Mouse (Mus musculus) heart, postnatal 0 days (tissue): ENCODE measurements around the gene Usp38. TPM values are rescaled to one million over a fixed set of nuclear protein-coding genes. Genes with fewer than 3 reads are reported as not detected.
A peak's percentile ranks its signal among the peaks of the same experiment; 100 is the strongest.

Source experiments
- ATAC-seq: fragments of 200-750 bp; cut with Nextera tagmentation; 2 replicates; pipeline ENCODE4 v1.8.0; 2017; ENCODE audit warnings: low read depth, moderate number of reproducible peaks, moderate library complexity; ENCODE audit not compliant: insufficient read depth
- DNase-seq: peaks from one replicate; pipeline ENCODE4 v3.0.0-alpha.2; 2016; ENCODE audit warnings: low spot score
- H3K27ac ChIP-seq: fragments of 300-500 bp; sonication (generic); 2 replicates; pipeline ENCODE4 v1.5.1; 2014; ENCODE audit warnings: low read depth, mild to moderate bottlenecking
- H3K27me3 ChIP-seq: fragments of 300-500 bp; sonication (generic); 2 replicates; pipeline ENCODE4 v1.6.1; 2014; ENCODE audit warnings: low read length, mixed read lengths; ENCODE audit not compliant: control insufficient read depth, insufficient read depth
- H3K36me3 ChIP-seq: fragments of 300-500 bp; sonication (generic); replicated peaks from 2 replicates; pipeline ENCODE4 v1.6.1; 2014; ENCODE audit warnings: low read length, mixed read lengths; ENCODE audit not compliant: control insufficient read depth, insufficient read depth
- H3K4me1 ChIP-seq: fragments of 300-500 bp; sonication (generic); 2 replicates; pipeline ENCODE4 v1.6.1; 2014; ENCODE audit warnings: antibody characterized with exemption; ENCODE audit not compliant: control insufficient read depth, insufficient read depth
- H3K4me2 ChIP-seq: fragments of 300-500 bp; sonication (generic); 2 replicates; pipeline ENCODE4 v1.6.1; 2014; ENCODE audit warnings: low read depth, mild to moderate bottlenecking, low read length, moderate library complexity
- H3K4me3 ChIP-seq: fragments of 300-500 bp; sonication (generic); 2 replicates; pipeline ENCODE4 v1.5.1; 2014; ENCODE audit warnings: low read depth, low read length
- H3K9ac ChIP-seq: fragments of 300-500 bp; sonication (generic); replicated peaks from 2 replicates; pipeline ENCODE4 v1.6.1; 2014; ENCODE audit warnings: low read depth, low read length, mixed read lengths
- H3K9me3 ChIP-seq: fragments of 300-500 bp; sonication (generic); replicated peaks from 2 replicates; pipeline ENCODE4 v1.6.1; 2016; ENCODE audit warnings: low read length; ENCODE audit not compliant: control insufficient read depth
- CTCF ChIP-seq: IDR thresholded peaks from 2 replicates; pipeline ENCODE4 v1.5.1; 2016; ENCODE audit warnings: antibody characterized with exemption, control low read depth, low read depth
- EP300 ChIP-seq: IDR thresholded peaks from 2 replicates; pipeline ENCODE4 v1.6.1; 2016; ENCODE audit warnings: antibody characterized with exemption, low read depth
- WGBS: fragments of 180-500 bp; shearing (Covaris S2); extraction: QIAGEN DNeasy Blood & Tissue Kit; methylation state at CpG from one replicate; pipeline ENCODE4 v1.1.7; 2014; 5-methylcytosine and 5-hydroxymethylcytosine counted together
- polyA plus RNA-seq: library from polyadenylated mRNA; unstranded; fragments of >200 nt; fragmentation: Nextera tagmentation; extraction: Ambion mirVana; gene quantifications from 2 replicates; pipeline ENCODE4 v1.2.1, GENCODE M21; 2015
- total RNA-seq: library from RNA; depleted of rRNA; stranded (reverse); fragments of >200 nt; gene quantifications from 2 replicates; pipeline ENCODE4 v1.2.3, GENCODE M21; 2014; ENCODE audit warnings: low replicate concordance

Usp38 gene
- total and polyA plus RNA-seq, 2 experiments from 2014 or later = 11.1 to 32.0 TPM

DNA sequence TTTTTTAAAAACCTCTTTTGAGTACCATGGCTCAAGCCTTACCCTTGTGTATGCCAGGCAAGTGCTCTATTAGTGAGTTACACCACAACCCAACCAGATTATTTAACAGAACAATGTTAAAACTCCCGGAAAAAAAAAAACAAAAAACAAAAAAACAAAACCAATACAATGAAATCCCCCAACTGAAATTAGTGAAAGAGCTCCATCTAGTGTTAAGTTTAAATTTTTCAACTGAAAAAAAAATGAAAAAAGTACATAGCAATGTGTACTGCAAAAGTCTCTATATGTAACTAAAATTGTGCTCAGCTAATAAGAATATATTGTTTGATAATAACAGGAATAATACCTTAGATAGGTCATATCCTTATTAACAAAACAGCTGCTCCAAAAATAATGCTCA is 18.1 kb downstream of the Usp38 start:
- H3K4me3 ChIP-seq = no peak overlapping the region
- 20% methylated on average over 1 of the region's 1 CpGs for WGBS

DNA sequence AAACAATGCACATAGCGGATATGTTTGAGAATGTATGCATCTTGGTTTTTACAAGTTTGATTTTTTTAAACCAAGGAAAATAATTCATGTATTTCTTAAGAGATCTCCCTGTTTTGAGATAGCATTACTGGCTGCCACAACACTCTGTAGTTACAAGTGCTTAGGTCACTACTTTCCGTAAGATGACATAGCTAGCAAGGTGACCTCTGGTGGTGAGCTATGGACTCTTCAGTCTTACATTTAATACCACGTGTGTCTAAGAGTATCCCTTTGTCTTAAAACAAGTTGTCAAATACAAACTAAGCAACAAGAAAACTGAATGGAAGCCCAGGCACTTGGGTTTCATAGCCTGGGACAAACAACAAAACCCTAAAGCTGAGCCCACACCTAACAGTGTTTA is 22.8 kb downstream of the Usp38 start:
- TF ChIP-seq CTCF (peak; percentile 66), EP300 (no peak)
- H3K9ac ChIP-seq = no peak overlapping the region
- no peak overlapping the region for H3K4me3 ChIP-seq
- H3K9me3 ChIP-seq = no peaks in the 10 kb centered on the region
- no peaks in the 10 kb centered on the region for H3K27me3 ChIP-seq
- WGBS = 30% methylated on average over 3 of the region's 3 CpGs
- H3K27ac ChIP-seq = no peak overlapping the region
- no peak overlapping the region for H3K4me2 ChIP-seq
- H3K36me3 ChIP-seq = peaks cover 75% of the 10 kb centered on the region
- DNase-seq (peak; percentile 75), ATAC-seq (peak; percentile 83)
- H3K4me1 ChIP-seq = no peaks in the 10 kb centered on the region

More for the DNA sequence above, 18.1 kb downstream of the Usp38 start:
- Histone ChIP-seq H3K4me2 (no peak overlapping the region), H3K36me3 (peaks cover 67% of the 10 kb centered on the region), H3K9me3 (no peaks in the 10 kb centered on the region), H3K4me1 (no peaks in the 10 kb centered on the region), H3K27me3 (no peaks in the 10 kb centered on the region), H3K9ac (no peak overlapping the region), H3K27ac (no peak overlapping the region)
- DNase-seq (no peak), ATAC-seq (no peak)
- peak; percentile 38 for TF ChIP-seq CTCF
- no peak for TF ChIP-seq EP300

DNA sequence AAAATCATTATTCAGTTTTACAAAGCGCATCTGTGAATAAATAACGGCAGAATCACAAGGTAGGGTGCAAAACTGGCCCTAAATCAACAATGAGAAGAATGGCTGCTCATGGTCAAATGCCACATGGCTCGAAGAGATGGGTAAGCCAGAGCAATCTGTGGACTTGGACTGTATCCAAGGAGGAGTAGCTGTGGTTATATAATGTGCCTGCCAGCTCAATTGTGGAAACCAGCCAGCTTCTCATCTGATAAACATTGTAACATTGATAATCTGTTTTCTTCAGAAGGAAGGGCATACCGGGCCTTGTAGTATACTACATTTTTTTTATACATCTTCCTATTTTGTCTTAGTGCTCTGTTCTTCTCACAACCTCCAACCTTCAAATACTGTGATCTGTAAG is 31.9 kb downstream of the Usp38 start:
- Histone ChIP-seq H3K9ac (no peak overlapping the region), H3K4me1 (peaks cover 10% of the 10 kb centered on the region), H3K9me3 (no peaks in the 10 kb centered on the region), H3K36me3 (peaks cover 70% of the 10 kb centered on the region), H3K27ac (no peak overlapping the region), H3K27me3 (no peaks in the 10 kb centered on the region), H3K4me3 (no peak overlapping the region), H3K4me2 (no peak overlapping the region)
- WGBS = 32% methylated on average over 4 of the region's 4 CpGs
- ATAC-seq (peak; percentile 57; the same call in 1 of the 2 replicates), DNase-seq (peak; percentile 27)
- TF ChIP-seq CTCF (no peak), EP300 (no peak)

DNA sequence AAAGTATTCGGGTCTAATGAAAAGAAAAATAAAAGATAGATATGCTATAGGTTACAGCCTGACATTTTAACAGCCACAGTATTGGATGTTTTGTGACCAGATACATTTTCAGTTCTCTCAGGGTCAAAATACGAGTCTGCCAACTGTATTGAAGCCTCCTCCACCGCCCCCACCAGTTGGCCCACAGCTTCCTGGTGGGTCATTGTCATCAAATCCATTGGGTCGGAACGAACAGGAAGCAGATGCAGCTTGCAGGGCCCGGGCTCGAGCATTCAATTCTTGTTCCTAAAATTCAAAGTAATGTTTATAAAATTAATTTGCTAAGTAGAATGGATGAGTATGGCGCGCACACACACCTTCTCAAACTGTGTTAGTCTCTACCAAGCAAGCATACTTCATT is 33.0 kb downstream of the Usp38 start:
- peaks cover 60% of the 10 kb centered on the region for H3K36me3 ChIP-seq
- no peak overlapping the region for H3K4me2 ChIP-seq
- DNase-seq = no peak
- H3K9me3 ChIP-seq = no peaks in the 10 kb centered on the region
- TF ChIP-seq EP300 = no peak
- TF ChIP-seq CTCF = no peak
- no peak overlapping the region for H3K4me3 ChIP-seq
- H3K4me1 ChIP-seq = peaks cover 13% of the 10 kb centered on the region
- no peak overlapping the region for H3K9ac ChIP-seq
- H3K27me3 ChIP-seq = no peaks in the 10 kb centered on the region
- no peak for ATAC-seq
- 76% methylated on average over 9 of the region's 9 CpGs for WGBS
- H3K27ac ChIP-seq = no peak overlapping the region

DNA sequence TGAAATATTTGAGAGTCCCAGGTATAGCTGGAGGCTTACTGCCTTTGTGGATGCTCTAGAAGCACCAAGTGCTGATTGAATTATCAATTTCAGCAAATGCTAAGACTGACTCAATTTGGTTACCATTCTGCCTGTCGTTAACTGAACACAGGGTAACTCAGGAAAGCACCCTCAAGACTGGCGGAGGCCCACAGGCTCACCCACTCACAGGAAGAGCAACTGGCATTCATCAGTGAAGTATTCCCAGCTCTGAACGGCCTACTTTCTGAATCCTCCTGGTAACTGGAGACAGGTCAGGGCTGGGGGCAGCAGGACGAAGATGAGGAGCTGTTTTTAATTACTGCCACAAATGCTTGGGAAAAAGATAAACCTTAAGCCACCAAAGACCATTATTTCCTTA is 34.7 kb downstream of the Usp38 start:
- Histone ChIP-seq H3K4me1 (peaks cover 15% of the 10 kb centered on the region), H3K9me3 (no peaks in the 10 kb centered on the region), H3K27me3 (no peaks in the 10 kb centered on the region), H3K4me2 (no peak overlapping the region), H3K27ac (no peak overlapping the region), H3K36me3 (peaks cover 44% of the 10 kb centered on the region), H3K9ac (no peak overlapping the region), H3K4me3 (no peak overlapping the region)
- DNase-seq = no peak
- ATAC-seq = no peak
- no peak for TF ChIP-seq CTCF
- 81% methylated on average over 4 of the region's 4 CpGs for WGBS

DNA sequence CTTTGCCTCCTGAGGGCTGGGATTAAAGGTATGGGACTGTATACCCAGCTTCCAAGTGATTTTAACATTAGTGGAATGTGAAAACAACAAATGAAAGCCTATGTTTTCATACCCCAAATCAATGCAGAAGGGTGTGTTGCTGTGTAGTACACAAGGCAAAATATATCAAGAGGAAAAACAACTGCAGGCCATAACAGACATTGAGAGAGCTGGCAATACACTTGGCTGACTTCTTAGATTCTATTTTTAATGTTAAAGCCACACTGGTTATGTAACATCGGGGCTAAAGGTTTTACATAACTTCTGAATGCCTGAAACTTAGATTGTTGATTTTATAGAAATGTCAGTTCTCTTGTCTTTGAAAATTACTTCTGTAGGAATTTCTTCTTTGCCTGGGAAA is 37.5 kb downstream of the Usp38 start:
- H3K4me2 ChIP-seq = no peak overlapping the region
- H3K4me1 ChIP-seq = peaks cover 7% of the 10 kb centered on the region; the same call in 1 of the 2 replicates
- H3K9ac ChIP-seq = no peak overlapping the region
- ATAC-seq (no peak), DNase-seq (peak; percentile 29)
- no peaks in the 10 kb centered on the region for H3K9me3 ChIP-seq
- H3K27ac ChIP-seq = peak overlapping the region; percentile 60
- H3K27me3 ChIP-seq = no peaks in the 10 kb centered on the region
- H3K4me3 ChIP-seq = no peak overlapping the region
- 29% methylated on average over 1 of the region's 1 CpGs for WGBS
- peaks cover 27% of the 10 kb centered on the region for H3K36me3 ChIP-seq
- no peak for TF ChIP-seq EP300
- no peak for TF ChIP-seq CTCF
